Mouse (Mus musculus): ENCODE data around the gene Ccdc57. TPM values are rescaled to one million over a fixed set of nuclear protein-coding genes. Genes with fewer than 3 reads are reported as not detected.
A peak's percentile ranks its signal among the peaks of the same experiment; 100 is the strongest.
"Not testable (repeated sequence)": the region's sequence is repeated elsewhere in the genome, so short reads cannot be mapped to it uniquely, and the experiment has no call there.

Ccdc57 gene
- polyA plus RNA-seq, 1 experiment from 2014 or later = 5.9 TPM

DNA sequence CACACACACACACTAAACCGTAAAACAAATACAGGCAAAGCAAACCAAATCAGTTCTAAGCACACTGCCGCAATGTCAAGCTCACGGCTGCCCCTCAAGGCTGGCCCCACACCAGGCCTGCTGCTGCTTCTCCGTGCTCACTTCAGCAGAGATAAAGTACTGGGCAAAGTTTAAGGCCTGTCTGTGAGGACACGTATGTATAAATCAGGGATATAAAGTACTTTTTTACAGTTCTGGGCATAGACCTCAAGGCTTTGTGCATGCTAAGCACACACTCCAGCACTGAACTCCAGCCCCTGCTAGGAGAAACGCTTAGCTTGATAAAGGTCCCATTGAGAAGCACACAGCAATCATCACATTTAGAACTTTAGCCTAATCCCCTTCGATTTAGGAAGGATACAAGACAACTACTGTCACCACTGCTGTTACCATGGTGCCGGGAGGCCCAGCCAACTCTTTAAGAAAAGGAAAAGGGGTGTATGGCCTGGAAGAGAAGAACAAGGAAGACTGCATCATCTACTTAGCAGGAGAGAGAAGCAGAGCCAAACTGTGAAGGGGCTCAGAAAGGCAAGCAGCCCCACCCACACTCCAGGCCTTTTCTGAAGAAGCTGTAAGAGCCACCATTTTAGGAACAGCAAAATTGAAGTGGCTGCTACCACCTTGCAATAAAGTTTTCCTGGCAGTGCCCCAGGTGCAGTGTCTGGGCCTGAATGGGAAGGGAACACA is 99.0 kb downstream of the Ccdc57 start:
- H3K4me1 ChIP-seq = peaks cover 11% of the 10 kb centered on the region
- no peak overlapping the region for H3K9ac ChIP-seq (replicated peaks)
- no peaks in the 10 kb centered on the region for H3K36me3 ChIP-seq
- no peaks in the 10 kb centered on the region for H3K27me3 ChIP-seq (replicated peaks)
- no peak overlapping the region; the same call in 1 of the 2 replicates for H3K4me2 ChIP-seq
- H3K4me3 ChIP-seq (replicated peaks) = no peak overlapping the region
- no peaks in the 10 kb centered on the region for H3K9me3 ChIP-seq (replicated peaks)
- H3K27ac ChIP-seq (replicated peaks) = peak overlapping the region; percentile 69
- 38% methylated on average over 8 of the region's 8 CpGs for WGBS
- peak; percentile 82 for ATAC-seq (ENCODE audit: low FRiP score)

DNA sequence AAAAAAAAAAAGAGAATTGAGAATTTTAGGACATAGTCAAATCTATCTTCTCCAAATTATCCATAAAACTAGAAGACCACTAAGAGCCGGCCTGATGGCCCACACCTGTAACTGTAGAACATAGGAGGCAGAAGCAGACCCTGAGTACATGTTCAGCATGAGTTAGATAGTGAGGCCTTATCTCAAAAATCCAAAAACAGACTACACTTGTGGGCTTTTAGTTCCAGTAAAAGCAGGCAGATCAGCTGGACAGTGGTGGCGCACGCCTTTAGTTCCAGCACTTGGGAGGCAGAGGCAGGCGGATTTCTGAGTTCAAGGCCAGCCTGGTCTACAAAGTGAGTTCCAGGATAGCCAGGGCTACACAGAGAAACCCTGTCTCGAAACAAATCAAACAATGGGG is 99.7 kb downstream of the Ccdc57 start:
- not testable (repeated sequence) for H3K36me3 ChIP-seq; H3K4me2 ChIP-seq; H3K27me3 ChIP-seq (replicated peaks); H3K9me3 ChIP-seq (replicated peaks); H3K4me3 ChIP-seq (replicated peaks); H3K9ac ChIP-seq (replicated peaks); ATAC-seq (ENCODE audit: low FRiP score)
- H3K27ac ChIP-seq (replicated peaks) = peak overlapping the region; percentile 69; the same call in 1 of the 2 replicates
- peaks cover 11% of the 10 kb centered on the region for H3K4me1 ChIP-seq
- WGBS = 88% methylated on average over 5 of the region's 5 CpGs

DNA sequence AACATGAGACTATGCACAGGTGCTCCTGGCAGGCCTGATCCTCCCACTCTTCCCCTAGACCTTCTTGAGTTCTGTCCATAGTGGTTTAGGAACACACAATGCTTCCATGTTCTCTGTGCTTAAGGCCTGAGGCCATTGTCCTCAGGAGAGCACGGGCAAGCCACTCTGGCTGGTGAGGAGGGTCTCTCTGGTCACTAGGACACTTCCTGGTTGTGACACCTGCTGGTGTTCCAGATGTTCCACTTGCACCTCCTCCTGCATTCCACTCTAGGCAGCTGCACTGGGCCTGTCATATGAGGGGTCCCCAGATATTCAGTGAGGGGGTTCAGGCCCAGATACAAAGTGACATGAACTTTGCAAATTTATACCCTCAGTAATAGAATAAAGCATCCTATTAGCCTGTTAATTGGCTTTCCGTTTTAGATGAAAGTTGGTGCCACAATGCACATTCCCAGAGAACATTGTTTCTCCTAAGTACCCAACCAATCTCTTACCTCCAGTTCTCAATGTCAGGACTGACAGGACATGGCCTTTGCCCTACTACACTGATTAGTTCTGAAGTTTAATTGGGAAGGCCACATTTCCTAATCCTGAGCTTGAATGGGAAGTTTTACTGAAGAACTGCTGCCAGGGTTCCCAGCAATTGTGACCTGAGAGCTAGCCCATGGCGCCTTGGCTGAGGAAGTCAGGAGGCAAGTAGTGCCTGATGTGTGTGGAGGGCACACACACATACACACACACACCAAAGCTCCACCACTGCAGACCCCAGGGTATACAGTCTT is 100.8 kb downstream of the Ccdc57 start:
- Histone ChIP-seq H3K27me3 (replicated peaks) (no peaks in the 10 kb centered on the region), H3K9ac (replicated peaks) (no peak overlapping the region), H3K36me3 (no peaks in the 10 kb centered on the region), H3K4me3 (replicated peaks) (no peak overlapping the region), H3K4me1 (peaks cover 11% of the 10 kb centered on the region), H3K27ac (replicated peaks) (no peak overlapping the region), H3K4me2 (no peak overlapping the region), H3K9me3 (replicated peaks) (no peaks in the 10 kb centered on the region)
- WGBS = 94% methylated on average over 3 of the region's 3 CpGs
- ATAC-seq (ENCODE audit: low FRiP score) = no peak

DNA sequence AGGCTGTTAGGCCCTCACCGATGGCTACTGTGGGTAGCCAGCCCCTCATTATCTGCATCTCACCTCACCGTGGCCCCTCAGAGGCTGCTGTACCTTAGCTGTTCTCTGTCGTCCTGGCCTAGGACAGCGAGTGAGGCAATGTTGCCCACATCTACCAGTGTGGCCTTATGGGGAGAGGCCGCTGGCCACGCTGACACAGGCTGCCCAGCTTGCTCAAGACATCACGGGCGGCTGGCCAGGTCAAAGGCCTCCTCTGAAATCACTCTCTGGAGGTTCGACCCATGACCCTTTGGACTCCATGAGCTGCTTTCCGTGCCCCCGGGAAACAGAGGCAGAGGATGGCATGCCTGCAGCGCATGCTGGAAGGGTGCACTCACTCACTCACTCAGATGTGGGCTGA is 102.0 kb downstream of the Ccdc57 start:
- H3K4me1 ChIP-seq = peaks cover 18% of the 10 kb centered on the region
- H3K36me3 ChIP-seq = no peaks in the 10 kb centered on the region; the same call in 1 of the 2 replicates
- no peaks in the 10 kb centered on the region for H3K9me3 ChIP-seq (replicated peaks)
- H3K27ac ChIP-seq (replicated peaks) = no peak overlapping the region
- H3K27me3 ChIP-seq (replicated peaks) = no peaks in the 10 kb centered on the region
- WGBS = 87% methylated on average over 12 of the region's 12 CpGs
- ATAC-seq (ENCODE audit: low FRiP score) = no peak
- H3K9ac ChIP-seq (replicated peaks) = no peak overlapping the region
- no peak overlapping the region for H3K4me3 ChIP-seq (replicated peaks)
- H3K4me2 ChIP-seq = no peak overlapping the region

DNA sequence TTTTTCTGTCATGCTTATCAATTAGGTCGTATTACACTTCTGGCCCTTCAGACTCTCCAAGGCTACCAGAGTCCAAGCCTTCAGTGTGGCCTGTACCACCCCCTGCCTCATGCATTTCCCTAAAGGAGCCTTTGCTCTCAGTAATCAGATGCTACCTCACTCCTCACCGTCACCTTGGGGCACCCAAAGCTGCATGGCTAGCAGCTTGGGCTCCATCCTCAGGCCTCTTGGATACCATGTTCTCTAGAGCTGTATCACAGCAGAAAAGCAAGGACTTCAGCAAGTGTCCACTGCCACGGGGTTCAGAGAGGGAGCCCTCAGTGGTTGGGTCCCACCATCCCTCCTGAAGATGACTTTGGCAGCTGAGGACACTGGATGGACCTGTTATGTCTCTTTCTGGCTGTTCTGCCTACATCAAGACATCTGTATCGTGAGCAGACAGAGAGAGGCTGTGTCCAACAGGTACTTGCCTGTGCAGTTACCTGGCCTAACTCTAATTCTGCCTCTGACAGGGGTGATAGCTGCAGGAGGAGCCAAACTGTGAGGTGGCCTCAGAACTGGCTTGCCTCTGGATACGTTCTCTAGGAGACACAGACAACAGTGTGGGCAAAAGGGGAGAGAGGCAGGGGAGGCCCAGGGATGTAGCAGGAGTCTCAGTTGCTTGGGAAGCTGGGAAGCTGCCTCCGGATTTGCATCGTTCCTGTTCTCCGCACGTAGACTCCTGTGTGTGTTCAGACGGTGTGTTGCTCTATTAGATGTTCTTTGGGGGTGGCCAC is 102.7 kb downstream of the Ccdc57 start:
- Histone ChIP-seq H3K36me3 (no peaks in the 10 kb centered on the region; the same call in 1 of the 2 replicates), H3K4me2 (no peak overlapping the region), H3K9ac (replicated peaks) (no peak overlapping the region), H3K27me3 (replicated peaks) (no peaks in the 10 kb centered on the region), H3K27ac (replicated peaks) (no peak overlapping the region), H3K9me3 (replicated peaks) (no peaks in the 10 kb centered on the region), H3K4me1 (peaks cover 25% of the 10 kb centered on the region), H3K4me3 (replicated peaks) (no peak overlapping the region)
- WGBS = 89% methylated on average over 10 of the region's 10 CpGs
- ATAC-seq (ENCODE audit: low FRiP score) = no peak

DNA sequence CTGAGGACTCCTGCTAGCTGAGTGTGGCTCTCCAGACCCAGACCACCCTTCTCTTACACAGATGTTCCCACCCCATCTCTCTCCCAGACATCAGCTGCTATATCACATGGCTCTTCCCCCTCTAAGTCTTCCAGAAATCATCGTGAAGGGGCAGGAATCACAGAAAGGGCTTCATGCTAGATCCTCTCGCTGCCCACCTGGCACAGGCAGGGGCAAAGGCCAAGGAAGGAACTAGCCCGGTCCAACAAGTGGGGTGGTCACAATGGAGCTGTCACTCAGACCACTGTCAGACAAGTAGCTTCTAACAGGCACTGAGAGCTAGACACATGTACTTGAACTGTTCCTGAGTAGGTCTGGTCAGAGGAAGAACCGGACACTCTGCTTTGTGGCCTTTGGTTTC is 104.3 kb downstream of the Ccdc57 start:
- H3K27ac ChIP-seq (replicated peaks) = no peak overlapping the region
- H3K27me3 ChIP-seq (replicated peaks) = no peaks in the 10 kb centered on the region
- H3K4me2 ChIP-seq = no peak overlapping the region
- WGBS = 82% methylated on average over 4 of the region's 4 CpGs
- H3K9ac ChIP-seq (replicated peaks) = no peak overlapping the region
- ATAC-seq (ENCODE audit: low FRiP score) = no peak
- H3K4me1 ChIP-seq = peaks cover 15% of the 10 kb centered on the region
- no peak overlapping the region for H3K4me3 ChIP-seq (replicated peaks)
- no peaks in the 10 kb centered on the region; the same call in 1 of the 2 replicates for H3K36me3 ChIP-seq
- no peaks in the 10 kb centered on the region for H3K9me3 ChIP-seq (replicated peaks)

DNA sequence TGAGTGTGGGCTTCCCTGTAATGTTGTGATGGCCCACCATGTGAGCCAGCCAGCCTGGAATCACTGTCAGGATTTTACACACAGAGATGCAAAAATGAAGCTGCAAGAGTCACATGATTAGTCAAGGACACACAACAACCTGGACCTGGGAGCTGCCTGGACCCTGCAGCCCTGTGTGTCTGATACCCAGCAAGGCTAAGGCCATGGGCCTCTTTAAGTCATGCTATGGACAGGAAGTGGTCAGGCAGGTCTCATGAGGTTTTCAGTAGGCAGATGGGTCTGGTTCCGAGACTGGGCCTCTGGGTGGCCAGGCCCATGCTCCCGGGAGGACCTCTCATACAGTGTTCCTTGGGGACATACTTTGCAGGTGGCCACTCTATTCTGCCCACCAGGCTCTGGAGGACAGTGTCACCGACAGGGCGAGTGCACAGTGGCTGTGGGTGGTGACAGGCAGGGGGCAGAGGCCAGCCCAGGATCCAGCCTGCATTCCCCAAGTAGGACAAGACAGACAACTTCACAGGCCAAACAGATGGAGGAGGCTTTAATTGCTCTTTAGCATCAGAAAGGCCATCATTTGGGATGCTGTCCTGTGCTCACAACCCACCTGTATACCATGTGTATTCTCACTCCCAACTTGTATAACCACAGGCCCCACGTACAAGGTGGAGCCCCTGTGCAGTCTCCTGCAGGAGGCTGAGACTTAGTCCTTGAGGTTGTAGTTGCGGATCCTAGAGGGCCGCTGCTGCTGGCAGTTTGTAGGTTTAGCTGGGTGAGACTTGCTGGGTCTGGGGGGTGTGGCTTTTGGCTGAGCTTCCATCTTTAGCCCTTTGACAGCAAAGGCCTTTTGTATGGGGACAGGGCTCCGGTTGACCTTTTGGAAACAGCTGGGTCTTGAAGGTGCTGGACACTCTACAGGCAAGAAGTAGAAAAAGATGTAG is 106.4 kb downstream of the Ccdc57 start:
- WGBS = 83% methylated on average over 8 of the region's 8 CpGs
- Histone ChIP-seq H3K4me1 (peaks cover 33% of the 10 kb centered on the region), H3K9me3 (replicated peaks) (no peaks in the 10 kb centered on the region), H3K9ac (replicated peaks) (peak overlapping the region; percentile 24; the same call in 1 of the 2 replicates), H3K36me3 (peaks cover 1% of the 10 kb centered on the region), H3K4me3 (replicated peaks) (no peak overlapping the region), H3K27me3 (replicated peaks) (no peaks in the 10 kb centered on the region), H3K27ac (replicated peaks) (peak overlapping the region; percentile 100), H3K4me2 (no peak overlapping the region)
- no peak for ATAC-seq (ENCODE audit: low FRiP score)

DNA sequence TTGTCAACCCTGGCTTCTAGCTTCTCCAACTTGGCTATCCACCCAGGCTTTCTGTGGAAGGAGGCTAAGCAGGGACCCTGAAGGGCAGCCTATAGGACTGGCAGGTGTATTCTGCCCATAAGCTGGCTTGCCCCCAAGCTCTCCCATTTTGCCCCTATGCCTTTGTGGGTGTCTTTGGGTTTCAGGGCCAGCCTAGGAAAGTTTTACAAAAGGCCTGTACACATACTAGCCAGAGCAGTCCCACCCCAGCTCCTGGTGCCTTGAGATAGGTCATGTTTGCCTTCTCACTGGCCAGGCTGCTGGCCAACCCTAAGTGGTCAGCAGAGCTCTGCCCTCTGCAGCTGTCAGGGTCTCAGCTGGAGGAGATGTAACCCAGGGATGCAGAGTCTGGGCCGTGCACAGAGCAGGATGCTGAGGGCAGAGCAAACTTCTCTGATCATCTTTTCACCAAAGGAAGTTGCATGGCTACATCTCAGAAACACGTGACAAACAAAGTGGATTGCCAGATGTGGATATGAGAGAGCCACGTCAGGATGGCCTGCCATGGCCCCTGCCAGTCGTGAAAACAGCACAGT is 107.3 kb downstream of the Ccdc57 start:
- Histone ChIP-seq H3K4me1 (peaks cover 42% of the 10 kb centered on the region), H3K9ac (replicated peaks) (peak overlapping the region; percentile 92), H3K4me3 (replicated peaks) (peak overlapping the region; percentile 82), H3K36me3 (peaks cover 10% of the 10 kb centered on the region), H3K9me3 (replicated peaks) (no peaks in the 10 kb centered on the region), H3K4me2 (peak overlapping the region; percentile 78), H3K27ac (replicated peaks) (peak overlapping the region; percentile 100), H3K27me3 (replicated peaks) (no peaks in the 10 kb centered on the region)
- ATAC-seq (ENCODE audit: low FRiP score) = no peak
- 49% methylated on average over 4 of the region's 4 CpGs for WGBS

DNA sequence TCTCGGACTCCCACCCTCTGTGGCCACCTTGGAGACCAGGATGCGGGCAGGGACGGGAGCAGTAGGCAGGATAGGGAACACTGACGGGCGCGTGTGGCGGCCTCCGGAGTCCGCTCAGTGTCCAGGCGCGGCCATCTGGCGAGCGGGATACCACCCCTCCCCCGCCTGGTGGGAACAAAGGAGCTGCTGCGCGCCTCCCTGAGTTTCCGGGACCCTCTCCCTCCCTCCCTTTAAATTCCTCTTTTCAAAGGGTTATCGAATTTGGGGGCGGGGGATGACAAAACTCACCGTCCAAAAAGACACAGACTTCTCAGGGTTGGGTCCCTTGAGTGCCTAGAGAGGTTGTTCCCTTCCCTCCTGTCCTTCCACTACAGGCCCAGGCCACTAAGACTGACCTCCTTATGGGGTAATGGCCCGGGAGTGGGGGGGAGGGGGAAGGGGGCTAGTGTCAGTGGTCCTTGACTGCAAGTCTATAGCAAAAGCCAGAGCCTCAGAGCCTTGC is 107.8 kb downstream of the Ccdc57 start:
- Histone ChIP-seq H3K4me2 (peak overlapping the region; percentile 78), H3K9me3 (replicated peaks) (no peaks in the 10 kb centered on the region), H3K9ac (replicated peaks) (peak overlapping the region; percentile 92), H3K27ac (replicated peaks) (peak overlapping the region; percentile 100), H3K27me3 (replicated peaks) (no peaks in the 10 kb centered on the region), H3K4me3 (replicated peaks) (peak overlapping the region; percentile 82), H3K36me3 (peaks cover 16% of the 10 kb centered on the region), H3K4me1 (peaks cover 45% of the 10 kb centered on the region)
- no peak for ATAC-seq (ENCODE audit: low FRiP score)
- WGBS = 0% methylated on average over 21 of the region's 21 CpGs

DNA sequence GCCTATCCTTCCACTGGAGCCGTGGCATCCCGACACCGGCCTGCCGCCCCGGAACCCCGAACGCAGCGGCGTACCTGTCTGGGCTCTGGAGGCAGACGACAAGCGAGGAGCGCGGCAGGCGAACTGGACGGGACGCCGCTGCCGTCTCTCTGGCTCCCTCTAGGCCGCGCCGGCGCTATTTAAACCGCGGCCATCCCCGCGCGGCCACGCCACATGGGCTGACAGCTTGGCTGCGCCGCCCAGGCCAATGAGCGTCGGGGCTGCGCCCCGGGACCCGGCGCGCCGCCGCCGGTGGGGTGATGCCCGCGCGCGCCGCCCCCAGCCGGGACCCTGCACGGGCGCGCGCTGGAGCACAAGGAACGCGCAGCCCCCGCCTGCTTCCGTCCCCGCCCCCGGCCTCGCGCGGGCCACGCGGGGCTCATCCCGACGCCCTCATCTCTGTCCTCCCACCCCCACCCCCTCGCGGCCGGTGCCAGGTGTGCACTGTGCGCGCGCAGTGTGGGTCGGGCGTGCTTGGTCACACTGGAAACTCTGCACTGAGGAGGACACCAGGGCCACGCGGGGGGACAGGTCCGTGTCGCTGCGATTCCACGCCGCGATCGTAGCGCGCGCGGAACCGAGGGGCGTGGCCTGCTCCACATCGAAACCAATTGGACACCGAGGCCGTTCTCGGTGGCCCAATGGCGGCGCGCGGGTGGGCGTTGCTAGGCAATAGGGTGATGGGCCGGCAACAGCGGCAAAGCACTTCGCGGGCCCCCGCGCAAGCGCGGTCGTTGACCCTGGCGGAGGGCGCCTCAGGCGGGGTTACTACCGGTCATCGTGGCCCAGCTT is 108.5 kb downstream of the Ccdc57 start, which contains the start of gene Fasn:
Gene Fasn (minus strand): TSS at position 592 of the 831 bp plus-strand sequence.
- WGBS = under 1% methylated on average over 102 of the region's 109 CpGs
- no peaks in the 10 kb centered on the region for H3K9me3 ChIP-seq (replicated peaks)
- H3K4me1 ChIP-seq = peaks cover 45% of the 10 kb centered on the region
- peak within 1 kb of the TSS; percentile 82 for H3K4me3 ChIP-seq (replicated peaks)
- H3K36me3 ChIP-seq = peaks cover 22% of the 10 kb centered on the region
- peak within 1 kb of the TSS; percentile 100 for H3K27ac ChIP-seq (replicated peaks)
- peak within 1 kb of the TSS; percentile 78 for H3K4me2 ChIP-seq
- peak; percentile 93 for ATAC-seq (ENCODE audit: low FRiP score)
- no peaks in the 10 kb centered on the region for H3K27me3 ChIP-seq (replicated peaks)
- H3K9ac ChIP-seq (replicated peaks) = peak within 1 kb of the TSS; percentile 92

Data from neural tube, embryonic 15.5 days (tissue).